Mouse (Mus musculus) spleen, postnatal 0 days (tissue): ENCODE results near the gene Atxn7l1. TPM values are rescaled to one million over a fixed set of nuclear protein-coding genes. Genes with fewer than 3 reads are reported as not detected.

ENCODE experiments used
- polyA plus RNA-seq: library from polyadenylated mRNA; unstranded; fragments of >200 nt; fragmentation: Nextera tagmentation; extraction: Ambion mirVana; gene quantifications from 2 replicates; pipeline ENCODE4 v1.2.1, GENCODE M21; 2015

Gene Atxn7l1
- polyA plus RNA-seq = 23.2 and 23.4 TPM in 2 replicates

DNA sequence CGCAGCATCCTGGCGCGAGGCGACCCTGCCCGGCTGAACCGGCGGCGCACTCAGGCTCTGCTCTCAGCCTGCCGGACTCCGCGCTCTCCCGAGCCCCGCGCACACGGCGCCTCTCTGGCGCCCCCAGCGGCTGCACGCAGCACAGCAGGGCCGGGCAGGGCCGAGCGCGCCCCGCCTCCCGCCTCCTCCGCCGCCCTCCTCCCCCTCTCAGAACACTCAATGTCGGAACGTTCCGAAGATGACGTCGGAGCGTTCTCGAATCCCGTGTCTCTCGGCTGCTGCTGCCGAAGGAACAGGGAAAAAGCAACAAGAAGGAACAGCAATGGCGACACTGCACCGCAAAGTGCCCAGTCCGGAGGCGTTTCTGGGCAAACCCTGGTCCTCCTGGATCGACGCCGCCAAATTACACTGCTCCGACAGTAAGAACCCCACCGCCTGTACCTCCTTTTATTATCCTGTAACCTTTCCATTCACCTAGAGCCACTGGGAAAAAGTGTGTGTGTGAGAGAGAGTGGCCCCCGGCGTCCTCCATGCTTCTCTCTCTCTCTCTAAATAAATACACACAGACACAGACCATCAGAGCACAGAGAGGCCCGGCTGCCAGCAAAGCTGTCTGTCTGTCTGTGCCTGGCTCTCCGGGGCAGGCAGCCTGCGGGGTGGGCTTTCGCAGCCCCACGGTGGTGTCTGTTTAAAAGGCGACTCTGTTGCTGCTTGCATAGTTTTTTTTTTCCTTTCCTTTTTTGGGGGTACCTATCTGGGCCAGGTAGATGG, at the start of gene Atxn7l1:
Atxn7l1 (plus strand) TSS at position 197 of the 771 bp plus-strand sequence.

GRCm38 (mm10) chr12:33394804-33395623, 247.5 kb downstream of the Atxn7l1 start, which contains the start of gene Efcab10:
TSS of gene Efcab10 (plus strand) at chr12:33394854.

Other genes with a start within 250 kb of the Atxn7l1 start
- gene Sypl, start 193.8 kb upstream of the Atxn7l1 start, polyA plus RNA-seq = 42.0 and 54.5 TPM in 2 replicates
- not detected in 2 replicates for gene Cdhr3, start 54.8 kb upstream of the Atxn7l1 start, polyA plus RNA-seq
- gene Efcab10, start 247.2 kb downstream of the Atxn7l1 start, polyA plus RNA-seq = not detected in 2 replicates